Mouse (Mus musculus) kidney, embryonic 15.5 days (tissue): ENCODE data around the gene Ufc1. TPM values are rescaled to one million over a fixed set of nuclear protein-coding genes. Genes with fewer than 3 reads are reported as not detected.
A peak's percentile ranks its signal among the peaks of the same experiment; 100 is the strongest.

ENCODE experiments used
- ATAC-seq: fragments of 200-750 bp; cut with Nextera tagmentation; replicated peaks from 2 replicates; pipeline ENCODE4 v1.8.0; 2017; ENCODE audit warnings: moderate TSS enrichment; ENCODE audit not compliant: low FRiP score
- H3K27ac ChIP-seq: fragments of 300-500 bp; sonication (generic); 2 replicates; pipeline ENCODE4 v1.5.1; 2015; ENCODE audit warnings: mild to moderate bottlenecking, inconsistent platforms
- H3K27me3 ChIP-seq: fragments of 300-500 bp; sonication (generic); 2 replicates; pipeline ENCODE4 v1.6.1; 2015; ENCODE audit warnings: inconsistent platforms
- H3K36me3 ChIP-seq: fragments of 300-500 bp; sonication (generic); 2 replicates; pipeline ENCODE4 v1.6.1; 2015; ENCODE audit warnings: inconsistent platforms
- H3K4me1 ChIP-seq: fragments of 300-500 bp; sonication (generic); 2 replicates; pipeline ENCODE4 v1.6.1; 2015; ENCODE audit warnings: inconsistent platforms
- H3K4me2 ChIP-seq: fragments of 300-500 bp; sonication (generic); 2 replicates; pipeline ENCODE4 v1.6.1; 2015; ENCODE audit warnings: moderate library complexity, mild to moderate bottlenecking, inconsistent platforms
- H3K4me3 ChIP-seq: fragments of 300-500 bp; sonication (generic); replicated peaks from 2 replicates; pipeline ENCODE4 v1.5.1; 2015; ENCODE audit warnings: mild to moderate bottlenecking, inconsistent platforms
- H3K9ac ChIP-seq: fragments of 300-500 bp; sonication (generic); 2 replicates; pipeline ENCODE4 v1.6.1; 2015; ENCODE audit warnings: mild to moderate bottlenecking, inconsistent platforms
- H3K9me3 ChIP-seq: fragments of 300-500 bp; sonication (generic); replicated peaks from 2 replicates; pipeline ENCODE4 v1.6.1; 2016; ENCODE audit warnings: inconsistent platforms
- WGBS: fragments of 180-500 bp; shearing (Covaris S2); methylation state at CpG from one replicate; pipeline ENCODE4 v1.1.7; 2015; ENCODE audit warnings: mixed read lengths; 5-methylcytosine and 5-hydroxymethylcytosine counted together
- polyA plus RNA-seq: library from polyadenylated mRNA; unstranded; fragments of >200 nt; fragmentation: Nextera tagmentation; extraction: Ambion mirVana; gene quantifications from 2 replicates; pipeline ENCODE4 v1.2.1, GENCODE M21; 2015

Ufc1 gene
- polyA plus RNA-seq, 1 experiment from 2014 or later = 106 TPM

DNA sequence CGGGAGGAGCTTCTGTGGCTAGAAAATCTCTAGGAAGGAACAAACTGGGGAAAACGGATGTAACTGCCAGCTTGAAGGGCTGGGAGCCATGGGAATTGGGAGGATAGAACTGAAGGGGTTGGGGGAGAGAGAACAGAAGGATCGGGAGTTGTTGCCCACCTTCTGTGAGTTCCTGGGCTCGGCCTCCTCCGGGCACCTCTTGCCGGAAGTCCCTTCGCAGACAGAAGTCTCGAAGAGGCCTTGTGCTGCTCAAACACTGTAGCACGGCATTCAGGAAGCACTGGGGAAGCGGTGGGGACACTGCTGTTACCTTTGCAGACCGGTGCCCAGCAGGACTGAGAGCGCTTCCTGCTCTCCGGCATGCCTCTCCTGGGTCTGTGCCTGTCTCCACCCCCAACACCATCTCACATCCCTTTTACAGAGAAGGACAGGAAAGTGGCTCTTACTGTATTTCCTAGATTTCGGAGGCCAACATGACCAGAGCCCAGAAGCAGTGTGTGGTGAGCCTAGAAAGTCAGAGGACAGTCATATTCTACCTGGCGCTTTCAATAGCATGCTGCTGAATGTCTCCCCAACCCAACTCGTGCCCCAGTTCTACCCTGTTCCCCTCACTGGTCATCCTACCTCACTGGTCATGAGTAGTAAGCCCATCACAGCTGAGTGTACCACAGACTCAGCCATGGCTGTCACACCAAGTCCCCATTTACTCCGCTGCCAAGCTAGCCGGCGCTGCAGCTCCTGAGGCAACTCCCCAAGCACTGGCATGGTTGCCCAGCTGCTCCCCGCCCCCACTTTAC lies 9.5 kb downstream of the Ufc1 start:
- peaks cover 66% of the 10 kb centered on the region for H3K36me3 ChIP-seq
- H3K27me3 ChIP-seq = no peaks in the 10 kb centered on the region
- H3K27ac ChIP-seq = 0 out of 2 replicates have a peak overlapping the region, but pooled peaks have one; percentile 13
- H3K9me3 ChIP-seq = no peaks in the 10 kb centered on the region
- peaks cover 43% of the 10 kb centered on the region for H3K4me1 ChIP-seq
- no peak overlapping the region for H3K4me2 ChIP-seq
- H3K9ac ChIP-seq = no peak overlapping the region
- 88% methylated on average over 20 of the region's 20 CpGs for WGBS
- no peak for ATAC-seq
- no peak overlapping the region for H3K4me3 ChIP-seq

DNA sequence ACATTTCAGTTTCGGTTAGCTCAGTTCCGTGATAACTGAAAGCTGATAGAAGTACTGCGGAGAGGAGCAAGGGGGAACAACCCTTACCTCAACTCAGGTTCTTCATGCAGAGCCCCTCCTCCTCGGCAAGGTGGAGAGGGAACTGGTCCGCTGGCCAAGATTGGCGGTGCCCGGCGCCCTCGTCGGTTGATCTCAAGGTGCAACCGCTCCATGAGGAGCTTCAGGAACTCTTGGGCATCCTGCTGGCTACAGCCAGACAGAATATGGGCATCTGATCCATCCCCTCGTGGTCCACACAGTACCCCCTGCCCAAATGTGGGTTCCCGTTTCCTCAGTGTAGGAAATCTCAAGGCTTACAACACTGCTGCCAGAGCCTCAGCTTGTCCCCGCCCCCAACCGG lies 10.3 kb downstream of the Ufc1 start:
- 91% methylated on average over 15 of the region's 15 CpGs for WGBS
- peaks cover 60% of the 10 kb centered on the region for H3K36me3 ChIP-seq
- no peak for ATAC-seq

DNA sequence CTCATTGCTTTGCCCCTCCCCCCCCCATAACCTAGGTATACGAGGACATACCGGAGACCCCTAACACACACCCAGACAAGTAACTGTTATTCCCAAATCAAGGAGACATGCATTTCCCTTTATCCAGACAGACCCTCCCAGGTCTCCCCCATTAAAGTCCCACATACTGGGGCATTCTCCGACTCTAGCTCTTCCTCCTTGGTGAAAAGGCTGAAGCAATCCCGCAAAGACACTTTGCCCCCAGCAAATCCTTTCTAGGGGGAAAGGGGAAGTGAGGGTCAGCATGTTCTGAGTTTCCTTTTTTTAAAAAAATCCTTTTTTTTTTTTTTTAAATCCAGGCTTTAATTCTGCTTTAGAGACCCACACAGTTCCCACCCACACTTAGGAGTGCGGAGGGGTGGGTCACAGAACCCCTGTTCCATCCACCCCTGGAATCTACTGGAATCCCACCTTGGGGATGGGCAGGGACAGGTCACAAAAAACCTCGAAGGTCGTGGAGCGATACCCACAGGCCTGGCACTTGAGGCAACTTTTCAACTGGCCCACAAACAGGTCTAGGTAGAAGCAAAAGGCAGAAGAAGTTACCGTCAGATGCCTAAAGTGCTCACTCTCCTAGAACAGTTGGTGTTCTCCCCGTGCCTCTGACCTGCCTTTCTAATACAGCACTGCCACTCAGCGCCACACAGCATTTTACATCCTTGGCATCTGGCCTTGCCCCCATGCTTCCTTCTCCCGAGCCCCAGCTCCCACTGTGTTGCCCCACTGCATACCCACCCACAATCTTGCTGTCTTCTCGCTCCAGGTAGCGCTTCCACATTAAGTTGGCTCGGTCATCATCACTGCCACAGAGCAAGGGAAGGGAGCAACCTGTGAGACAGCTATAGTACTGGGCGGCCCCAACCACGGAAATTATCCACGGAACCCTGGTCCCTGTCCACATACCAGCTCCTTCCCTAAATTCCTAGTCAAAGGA lies 11.3 kb downstream of the Ufc1 start:
- no peak for ATAC-seq
- Histone ChIP-seq H3K4me1 (peaks cover 52% of the 10 kb centered on the region), H3K9ac (no peak overlapping the region), H3K27me3 (no peaks in the 10 kb centered on the region), H3K4me3 (no peak overlapping the region), H3K9me3 (no peaks in the 10 kb centered on the region), H3K27ac (no peak overlapping the region), H3K36me3 (peaks cover 58% of the 10 kb centered on the region), H3K4me2 (no peak overlapping the region)
- 93% methylated on average over 18 of the region's 18 CpGs for WGBS

More for the DNA sequence above, 10.3 kb downstream of the Ufc1 start:
- H3K4me2 ChIP-seq = no peak overlapping the region
- no peak overlapping the region for H3K4me3 ChIP-seq
- H3K27me3 ChIP-seq = no peaks in the 10 kb centered on the region
- H3K9ac ChIP-seq = no peak overlapping the region
- no peak overlapping the region for H3K27ac ChIP-seq
- H3K9me3 ChIP-seq = no peaks in the 10 kb centered on the region
- H3K4me1 ChIP-seq = peaks cover 51% of the 10 kb centered on the region

DNA sequence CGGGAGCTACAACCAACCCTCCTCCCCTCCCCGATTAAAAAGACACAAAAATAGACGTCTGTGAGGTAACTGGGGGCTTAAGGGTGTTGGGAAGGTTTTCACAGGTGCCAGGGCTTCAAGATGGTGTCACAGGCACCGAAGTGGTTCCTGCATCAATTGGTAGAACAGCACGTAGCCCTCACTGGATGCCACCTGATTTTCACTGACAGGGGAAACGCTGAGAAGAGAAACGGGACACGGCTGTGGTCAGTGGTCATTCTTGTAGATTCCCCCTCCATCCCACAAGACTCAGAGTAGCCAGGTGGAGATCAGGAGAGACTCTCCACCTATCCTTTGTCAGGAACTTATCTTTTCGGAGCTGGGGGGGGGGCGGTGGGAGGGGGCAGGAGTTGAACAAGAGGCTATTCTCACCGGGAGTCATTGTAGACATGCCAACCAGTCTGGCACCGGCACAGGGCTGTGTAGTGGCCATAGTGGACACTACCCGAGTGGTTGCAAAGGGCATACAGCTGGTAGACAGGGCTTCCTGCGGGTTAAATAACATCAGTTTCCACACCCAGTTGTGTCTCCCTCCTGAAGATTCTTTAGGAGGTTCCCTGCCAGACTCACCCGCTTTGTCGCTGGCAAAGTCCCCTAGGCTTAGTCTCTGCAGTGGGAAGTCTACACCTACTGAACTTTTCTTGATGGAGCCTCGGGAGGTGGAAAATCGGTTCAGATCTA lies 12.6 kb downstream of the Ufc1 start:
- peaks cover 45% of the 10 kb centered on the region for H3K4me1 ChIP-seq
- H3K9me3 ChIP-seq = no peaks in the 10 kb centered on the region
- H3K27me3 ChIP-seq = no peaks in the 10 kb centered on the region
- ATAC-seq = no peak
- H3K36me3 ChIP-seq = peaks cover 68% of the 10 kb centered on the region
- H3K4me3 ChIP-seq = peak overlapping the region; percentile 63
- H3K9ac ChIP-seq = peak overlapping the region; percentile 47
- peak overlapping the region; percentile 80 for H3K4me2 ChIP-seq
- peak overlapping the region; percentile 87 for H3K27ac ChIP-seq
- 80% methylated on average over 18 of the region's 18 CpGs for WGBS

DNA sequence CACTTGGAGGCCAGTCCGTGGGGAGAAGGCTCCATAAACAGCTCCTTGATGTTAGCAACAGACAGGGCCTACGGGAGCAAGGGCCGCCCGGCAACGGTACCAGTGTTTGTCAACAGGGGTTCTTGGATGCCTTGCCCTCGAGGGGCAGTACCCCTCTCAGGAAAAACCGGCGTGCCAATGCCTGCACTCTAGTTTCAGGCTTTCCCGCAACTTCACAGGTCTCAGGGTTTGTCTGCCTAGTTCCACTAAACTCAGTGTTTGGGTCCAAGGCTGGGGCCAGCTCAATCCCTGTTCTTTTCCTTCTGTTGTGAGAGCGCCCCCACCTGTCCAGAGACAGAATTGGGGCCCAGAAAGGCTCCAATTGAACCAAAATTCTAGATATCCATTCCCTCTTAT lies 13.3 kb downstream of the Ufc1 start:
- H3K27ac ChIP-seq = peak overlapping the region; percentile 87
- no peaks in the 10 kb centered on the region for H3K27me3 ChIP-seq
- no peaks in the 10 kb centered on the region for H3K9me3 ChIP-seq
- WGBS = 2% methylated on average over 10 of the region's 10 CpGs
- H3K9ac ChIP-seq = peak overlapping the region; percentile 47
- peak overlapping the region; percentile 63 for H3K4me3 ChIP-seq
- peaks cover 74% of the 10 kb centered on the region for H3K36me3 ChIP-seq
- peaks cover 38% of the 10 kb centered on the region for H3K4me1 ChIP-seq
- peak; percentile 38 for ATAC-seq
- peak overlapping the region; percentile 80 for H3K4me2 ChIP-seq

DNA sequence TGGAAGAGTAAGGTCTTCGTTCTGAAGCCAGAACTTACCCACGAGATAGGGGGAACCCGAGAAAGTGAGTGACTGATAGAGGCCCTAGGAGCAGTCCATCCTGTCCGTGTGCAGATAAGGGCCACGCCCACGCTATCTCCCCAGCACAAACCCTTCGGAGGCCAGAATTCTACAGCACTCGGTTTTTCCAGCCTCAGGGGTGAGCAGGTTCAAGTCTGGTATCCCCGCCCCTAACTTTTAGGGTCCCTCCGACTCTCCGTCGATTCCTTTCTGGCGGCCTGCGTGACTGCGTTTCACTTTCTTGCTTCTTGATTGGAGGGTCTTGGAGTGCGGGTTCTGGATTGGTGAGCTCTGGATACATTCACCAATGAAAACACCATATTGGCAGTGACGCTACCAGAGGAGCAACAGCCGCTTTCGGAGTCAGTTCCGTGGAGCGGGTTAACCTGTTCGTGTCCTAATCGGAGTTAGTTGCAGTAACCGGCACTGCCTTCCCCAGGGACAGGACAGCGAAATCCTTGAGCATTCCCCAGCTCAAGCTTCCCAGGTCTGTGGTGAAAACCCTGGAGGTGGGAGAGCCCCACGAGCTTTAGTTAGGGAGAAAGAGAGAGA lies 13.8 kb downstream of the Ufc1 start, which contains the start of gene Ppox:
Gene Ppox (minus strand): TSS at position 271 of the 612 bp plus-strand sequence.
- WGBS = under 1% methylated on average over 26 of the region's 26 CpGs
- Histone ChIP-seq H3K9ac (peak within 1 kb of the TSS; percentile 77), H3K27me3 (no peaks in the 10 kb centered on the region), H3K4me2 (peak within 1 kb of the TSS; percentile 80), H3K27ac (peak within 1 kb of the TSS; percentile 87), H3K9me3 (no peaks in the 10 kb centered on the region), H3K4me1 (peaks cover 33% of the 10 kb centered on the region), H3K36me3 (peaks cover 74% of the 10 kb centered on the region), H3K4me3 (peak within 1 kb of the TSS; percentile 63)
- ATAC-seq = peak; percentile 97

DNA sequence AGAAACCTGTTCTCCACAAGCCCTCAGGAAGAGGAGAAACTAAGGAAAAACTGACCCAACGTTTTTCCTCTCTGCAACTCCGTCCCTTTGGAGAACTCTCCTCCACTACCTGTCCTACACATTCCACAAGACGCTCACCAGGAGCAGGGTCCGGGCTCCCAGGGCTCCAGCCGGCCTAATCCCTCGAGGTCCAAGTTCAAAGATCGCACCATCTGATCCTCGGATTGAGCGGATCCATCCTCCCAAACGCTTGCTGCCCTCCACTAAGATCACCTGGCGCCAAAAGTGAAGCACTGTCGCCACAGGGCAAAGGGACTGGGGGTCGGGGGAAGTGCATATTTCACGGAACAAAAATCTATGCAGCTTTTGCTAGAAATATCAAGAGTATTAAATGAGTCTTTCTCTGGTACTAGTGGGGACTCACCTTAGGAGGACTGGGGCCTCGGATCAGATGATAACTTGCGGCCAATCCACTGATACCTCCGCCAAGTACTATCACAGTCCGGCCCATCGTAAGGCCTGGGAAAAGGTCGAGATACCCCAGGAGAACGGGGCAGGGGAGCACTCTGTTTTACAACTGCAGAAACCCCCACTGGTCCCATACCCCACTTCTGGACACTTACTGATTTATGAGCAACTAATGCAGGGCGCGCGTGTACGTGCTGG lies 14.4 kb downstream of the Ufc1 start:
- H3K4me1 ChIP-seq = peaks cover 27% of the 10 kb centered on the region
- peak overlapping the region; percentile 77 for H3K9ac ChIP-seq
- peak overlapping the region; percentile 74 for H3K27ac ChIP-seq
- ATAC-seq = peak; percentile 32
- H3K4me3 ChIP-seq = peak overlapping the region; percentile 63
- H3K36me3 ChIP-seq = peaks cover 74% of the 10 kb centered on the region
- WGBS = 1% methylated on average over 25 of the region's 25 CpGs
- H3K27me3 ChIP-seq = no peaks in the 10 kb centered on the region
- H3K9me3 ChIP-seq = no peaks in the 10 kb centered on the region
- peak overlapping the region; percentile 80 for H3K4me2 ChIP-seq

DNA sequence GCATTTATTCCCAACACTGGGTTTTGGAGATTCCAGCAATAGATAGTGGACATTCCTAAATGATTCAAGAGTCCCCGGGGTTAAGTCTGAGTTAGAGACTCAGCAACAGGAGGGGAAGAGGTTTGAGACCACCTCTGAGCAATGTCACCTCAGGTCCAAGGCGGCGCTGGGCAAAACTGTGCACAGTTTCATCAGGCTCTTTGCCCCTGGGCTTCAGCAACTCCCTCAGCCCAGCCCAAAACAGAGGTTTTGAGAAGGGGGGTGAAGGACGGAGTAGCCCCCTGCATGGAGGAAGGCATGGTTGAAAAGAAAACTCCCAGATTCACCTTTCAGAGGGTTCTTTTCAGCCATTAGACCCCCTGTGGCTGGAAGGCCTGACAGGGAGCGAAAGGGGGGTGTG lies 15.1 kb downstream of the Ufc1 start:
- peaks cover 74% of the 10 kb centered on the region for H3K36me3 ChIP-seq
- WGBS = 72% methylated on average over 5 of the region's 5 CpGs
- 0 out of 2 replicates have a peak overlapping the region, but pooled peaks have one; percentile 74 for H3K27ac ChIP-seq

DNA sequence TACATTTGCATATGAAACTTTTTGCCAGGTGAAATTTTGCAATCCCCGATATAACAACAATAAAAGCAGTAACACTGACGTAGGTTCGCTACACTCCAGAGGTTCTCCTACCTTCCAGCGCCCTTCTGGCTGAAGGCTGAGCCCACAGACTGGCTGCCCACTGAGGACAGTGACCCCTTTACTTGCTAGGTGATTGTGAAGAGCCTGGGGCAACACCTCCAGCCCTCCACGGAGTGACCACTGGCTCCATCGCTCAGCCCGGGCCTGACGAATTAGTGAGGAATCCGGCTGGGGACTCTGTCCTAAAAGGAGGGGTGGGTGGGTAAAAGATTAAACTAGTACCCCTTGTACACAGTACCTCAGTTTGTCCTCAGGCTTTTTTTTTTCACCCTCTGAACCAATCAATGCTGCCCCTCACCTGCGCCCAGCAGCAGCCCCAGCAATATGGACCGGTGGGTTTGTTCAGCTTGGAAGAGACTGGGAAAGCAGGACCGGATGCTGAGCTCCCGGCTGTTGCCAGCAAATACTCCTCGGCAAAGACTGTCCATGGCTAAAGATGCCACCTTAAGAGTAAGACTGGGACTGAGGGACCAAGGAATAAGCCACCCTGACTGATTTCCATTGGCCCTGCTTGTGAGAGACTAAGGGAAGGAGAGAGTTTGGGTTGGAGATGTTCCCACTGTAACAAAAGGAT lies 15.7 kb downstream of the Ufc1 start:
- H3K9me3 ChIP-seq = no peaks in the 10 kb centered on the region
- WGBS = 89% methylated on average over 14 of the region's 14 CpGs
- no peak for ATAC-seq
- no peaks in the 10 kb centered on the region for H3K27me3 ChIP-seq
- H3K4me1 ChIP-seq = peaks cover 23% of the 10 kb centered on the region
- H3K4me2 ChIP-seq = peak overlapping the region; percentile 80; the same call in 1 of the 2 replicates
- H3K27ac ChIP-seq = no peak overlapping the region
- H3K4me3 ChIP-seq = peak overlapping the region; percentile 63; the same call in 1 of the 2 replicates
- H3K9ac ChIP-seq = no peak overlapping the region
- H3K36me3 ChIP-seq = peaks cover 74% of the 10 kb centered on the region

More for the DNA sequence above, 15.1 kb downstream of the Ufc1 start:
- peaks cover 23% of the 10 kb centered on the region for H3K4me1 ChIP-seq
- no peaks in the 10 kb centered on the region for H3K27me3 ChIP-seq
- H3K9me3 ChIP-seq = no peaks in the 10 kb centered on the region
- ATAC-seq = no peak
- peak overlapping the region; percentile 77 for H3K9ac ChIP-seq
- H3K4me3 ChIP-seq = peak overlapping the region; percentile 63
- peak overlapping the region; percentile 80 for H3K4me2 ChIP-seq

DNA sequence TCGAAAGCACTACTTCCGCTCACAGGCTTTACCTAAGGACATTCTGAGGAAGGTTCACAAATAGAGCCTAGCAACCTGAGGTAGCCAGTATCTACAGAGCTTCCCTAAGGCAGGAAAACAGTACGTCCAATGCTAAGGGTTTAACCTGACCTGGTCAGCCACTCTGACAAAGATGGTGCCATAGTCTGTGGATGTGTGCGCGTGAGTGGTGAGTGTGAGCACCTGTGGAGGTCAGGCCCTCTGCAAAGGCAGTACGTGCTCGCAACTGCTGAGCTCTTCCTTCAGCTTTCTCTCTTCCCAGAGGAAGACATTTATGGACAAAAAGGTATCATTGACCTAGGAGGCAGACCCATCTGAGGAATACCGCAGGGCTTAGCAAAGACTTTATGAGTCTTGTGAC lies 16.4 kb downstream of the Ufc1 start:
- no peak for ATAC-seq
- peaks cover 74% of the 10 kb centered on the region for H3K36me3 ChIP-seq
- no peak overlapping the region for H3K4me3 ChIP-seq
- no peaks in the 10 kb centered on the region for H3K27me3 ChIP-seq
- H3K4me2 ChIP-seq = no peak overlapping the region
- peaks cover 23% of the 10 kb centered on the region for H3K4me1 ChIP-seq
- no peaks in the 10 kb centered on the region for H3K9me3 ChIP-seq
- no peak overlapping the region for H3K9ac ChIP-seq
- no peak overlapping the region for H3K27ac ChIP-seq
- WGBS = 93% methylated on average over 8 of the region's 8 CpGs
